Mouse (Mus musculus) c-Kit-negative CD71-positive TER-119-positive erythroid progenitor cells, embryonic 14.5 days (primary cell): Measurements from ENCODE around the gene Mustn1.

Experiments
- DNase-seq: peaks from one replicate; pipeline ENCODE4 v3.0.0-alpha.2; 2013; ENCODE audit warnings: low read depth, low spot score

Mustn1 gene

GRCm38 (mm10) chr14:30880251-30880650 is 1.3 kb downstream of the Mustn1 start:
- DNase-seq, result no peak

- no peak for DNase-seq
These were observed 2.1 kb downstream of the Mustn1 start for GRCm38 (mm10) chr14:30880811-30881717.

GRCm38 (mm10) chr14:30881718-30882108 is 2.7 kb downstream of the Mustn1 start:
- DNase-seq, result no peak

- DNase-seq, result no peak
These were observed 6.3 kb downstream of the Mustn1 start for GRCm38 (mm10) chr14:30885298-30885697.

- DNase-seq, result no peak
These were observed 7.2 kb downstream of the Mustn1 start, which contains the start of gene Itih4 for GRCm38 (mm10) chr14:30886204-30886603. Gene Itih4 (plus strand): TSS chr14:30886476.

- no peak for DNase-seq
These were observed 9.3 kb downstream of the Mustn1 start for GRCm38 (mm10) chr14:30888271-30888732.

- no peak for DNase-seq
These were observed 21.0 kb downstream of the Mustn1 start for GRCm38 (mm10) chr14:30899972-30900371.

GRCm38 (mm10) chr14:30902628-30903027 is 23.6 kb downstream of the Mustn1 start:
- no peak for DNase-seq

GRCm38 (mm10) chr14:30903036-30903435 is 24.0 kb downstream of the Mustn1 start:
- no peak for DNase-seq

- DNase-seq, result no peak
These were observed 25.3 kb downstream of the Mustn1 start for GRCm38 (mm10) chr14:30904307-30904706.

- no peak for DNase-seq
These were observed 27.0 kb downstream of the Mustn1 start for GRCm38 (mm10) chr14:30906001-30906400.

- no peak for DNase-seq
These were observed 28.8 kb downstream of the Mustn1 start for GRCm38 (mm10) chr14:30907814-30908265.

GRCm38 (mm10) chr14:30911141-30911540 is 32.1 kb downstream of the Mustn1 start:
- no peak for DNase-seq

- DNase-seq, result no peak
These were observed 33.6 kb downstream of the Mustn1 start for GRCm38 (mm10) chr14:30912641-30913040.

GRCm38 (mm10) chr14:30913404-30913803 is 34.4 kb downstream of the Mustn1 start:
- DNase-seq, result no peak

GRCm38 (mm10) chr14:30916516-30916915 is 37.5 kb downstream of the Mustn1 start:
- DNase-seq, result no peak

- no peak for DNase-seq
These were observed 43.2 kb downstream of the Mustn1 start for GRCm38 (mm10) chr14:30922053-30922670.

GRCm38 (mm10) chr14:30923375-30924105 is 44.5 kb downstream of the Mustn1 start, which contains the start of gene Itih3:
Gene Itih3 (minus strand): TSS chr14:30923760.
- no peak for DNase-seq

GRCm38 (mm10) chr14:30925492-30925891 is 46.5 kb downstream of the Mustn1 start:
- no peak for DNase-seq

GRCm38 (mm10) chr14:30930386-30930785 is 51.4 kb downstream of the Mustn1 start:
- no peak for DNase-seq
